ENCODE assay signal across 8 mouse cellular contexts in the genomic region with DNA sequence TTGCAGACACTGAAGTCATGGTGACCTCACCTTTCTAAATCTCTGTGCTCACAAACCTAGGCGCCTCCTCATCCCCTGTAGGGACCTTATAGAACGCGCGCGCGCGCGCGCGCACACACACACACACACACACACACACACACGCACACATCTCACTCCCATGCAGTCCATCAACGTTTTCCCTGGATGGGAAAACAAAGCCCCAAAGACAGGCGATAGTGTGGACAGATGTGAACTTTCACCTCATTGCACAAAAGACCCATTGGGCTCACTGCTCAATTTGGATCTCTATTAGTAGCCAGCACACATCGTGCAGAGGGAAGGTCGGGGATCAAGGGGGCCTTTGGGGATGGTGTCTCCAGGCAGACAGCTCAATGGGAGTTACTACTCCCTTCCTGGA. TPM values are rescaled to one million over a fixed set of nuclear protein-coding genes. Genes with fewer than 3 reads are reported as not detected.
A peak's percentile ranks its signal among the peaks of the same experiment; 100 is the strongest.
DNase-seq lines count a peak whose midpoint lies in the region; ATAC-seq and TF ChIP-seq lines count a peak whose summit lies in the region.

No protein-coding gene starts in this region.

- no peak for ATAC-seq in lung, embryonic 14.5 days (ENCODE audit: insufficient read depth)
- ATAC-seq in forebrain, embryonic 16.5 days, result no peak
- ATAC-seq in liver, embryonic 13.5 days (ENCODE audit: low read depth), result no peak

- no peaks in the 10 kb centered on the region for H3K9me3 ChIP-seq in lung, embryonic 14.5 days (ENCODE audit: low read depth, low read length)
- H3K9me3 ChIP-seq in forebrain, embryonic 16.5 days (ENCODE audit: control insufficient read depth, low read length), result no peaks in the 10 kb centered on the region
- no peaks in the 10 kb centered on the region for H3K9me3 ChIP-seq in liver, embryonic 13.5 days (replicated peaks)

- H3K9ac ChIP-seq in lung, embryonic 14.5 days, result peak overlapping the region; percentile 59
- H3K9ac ChIP-seq in forebrain, embryonic 16.5 days (replicated peaks; ENCODE audit: low read depth, low read length), result peak overlapping the region; percentile 88
- H3K9ac ChIP-seq in liver, embryonic 13.5 days, result no peak overlapping the region

- no peak for TF ChIP-seq CTCF in lung, embryonic 14.5 days (IDR thresholded peaks at IDR 0.05; ENCODE audit: low read depth)
- TF ChIP-seq CTCF in small intestine, adult 2 months (IDR thresholded peaks at IDR 0.05; ENCODE audit: extremely low read depth, insufficient read length, insufficient replicate concordance, low read depth, low read length), result no peak
- no peak for TF ChIP-seq CTCF in thymus, adult 2 months (IDR thresholded peaks at IDR 0.05; ENCODE audit: borderline replicate concordance, control insufficient read depth, extremely low read depth, insufficient read depth, low read length, poor library complexity)

- DNase-seq in lung, embryonic 14.5 days, result no peak
- no peak for DNase-seq in lung, postnatal 25 days (ENCODE audit: low spot score)
- DNase-seq in liver, embryonic 13.5 days, result no peak
- no peak for DNase-seq in urinary bladder, postnatal 10 days (ENCODE audit: low spot score)
- no peak for DNase-seq in thymus, adult 2 months
- DNase-seq in left cerebral cortex, adult 18-20 months (ENCODE audit: low spot score in 2 of 2), result no peak

- TF ChIP-seq POLR2A in small intestine, adult 2 months (IDR thresholded peaks at IDR 0.05; ENCODE audit: low read depth, low read length), result no peak
- TF ChIP-seq POLR2A in thymus, adult 2 months (IDR thresholded peaks at IDR 0.05; ENCODE audit: control insufficient read depth, extremely low read depth, insufficient read depth, low read length, poor library complexity), result no peak

- H3K4me3 ChIP-seq in lung, embryonic 14.5 days (ENCODE audit: low read depth, low read length), result peak overlapping the region; percentile 52
- peak overlapping the region; percentile 60 for H3K4me3 ChIP-seq in forebrain, embryonic 16.5 days (replicated peaks; ENCODE audit: low read length)
- H3K4me3 ChIP-seq in liver, embryonic 13.5 days (replicated peaks), result peak overlapping the region; percentile 46; the same call in 1 of the 2 replicates
- no peak overlapping the region; the same call in 1 of the 2 replicates for H3K4me3 ChIP-seq in small intestine, adult 2 months (ENCODE audit: low read depth, low read length)
- H3K4me3 ChIP-seq in thymus, adult 2 months (ENCODE audit: control insufficient read depth, insufficient read depth, low read length), result no peak overlapping the region

- H3K27ac ChIP-seq in lung, embryonic 14.5 days (ENCODE audit: low read depth), result no peak overlapping the region
- peak overlapping the region; percentile 97 for H3K27ac ChIP-seq in forebrain, embryonic 16.5 days (ENCODE audit: low read length)
- no peak overlapping the region for H3K27ac ChIP-seq in liver, embryonic 13.5 days
- peak overlapping the region; percentile 33; the same call in 1 of the 2 replicates for H3K27ac ChIP-seq in small intestine, adult 2 months (ENCODE audit: insufficient read depth, low read depth, low read length)
- H3K27ac ChIP-seq in thymus, adult 2 months (ENCODE audit: control insufficient read depth, insufficient read depth, low read length), result no peak overlapping the region

- no peaks in the 10 kb centered on the region for H3K27me3 ChIP-seq in lung, embryonic 14.5 days (ENCODE audit: insufficient read depth, low read length)
- no peaks in the 10 kb centered on the region for H3K27me3 ChIP-seq in forebrain, embryonic 16.5 days (replicated peaks; ENCODE audit: control insufficient read depth, insufficient read depth, low read length)
- peaks cover 45% of the 10 kb centered on the region for H3K27me3 ChIP-seq in liver, embryonic 13.5 days
- H3K27me3 ChIP-seq in small intestine, adult 2 months (ENCODE audit: control insufficient read depth, insufficient read depth, low read length), result peaks cover 7% of the 10 kb centered on the region; the same call in 1 of the 2 replicates
- peaks cover 4% of the 10 kb centered on the region; the same call in 1 of the 2 replicates for H3K27me3 ChIP-seq in thymus, adult 2 months (ENCODE audit: control insufficient read depth, insufficient read depth, low read length)

- peak overlapping the region; percentile 97 for H3K4me2 ChIP-seq in lung, embryonic 14.5 days
- H3K4me2 ChIP-seq in forebrain, embryonic 16.5 days (ENCODE audit: low read length), result peak overlapping the region; percentile 81
- peak overlapping the region; percentile 67 for H3K4me2 ChIP-seq in liver, embryonic 13.5 days

- 4% methylated on average over 15 of the region's 15 CpGs for WGBS in lung, embryonic 14.5 days
- 3% methylated on average over 15 of the region's 15 CpGs for WGBS in forebrain, embryonic 16.5 days
- 9% methylated on average over 15 of the region's 15 CpGs for WGBS in liver, embryonic 13.5 days (ENCODE audit: insufficient replicate concordance)
- 26% methylated on average over 15 of the region's 15 CpGs for WGBS in small intestine, adult 2 months
- 50% methylated on average over 15 of the region's 15 CpGs for WGBS in thymus, adult 2 months

- H3K4me1 ChIP-seq in lung, embryonic 14.5 days (ENCODE audit: insufficient read depth), result peaks cover 17% of the 10 kb centered on the region
- peaks cover 34% of the 10 kb centered on the region for H3K4me1 ChIP-seq in forebrain, embryonic 16.5 days (replicated peaks; ENCODE audit: control insufficient read depth, insufficient read depth, low read length)
- no peaks in the 10 kb centered on the region for H3K4me1 ChIP-seq in liver, embryonic 13.5 days (replicated peaks)
- peaks cover 15% of the 10 kb centered on the region; the same call in 1 of the 2 replicates for H3K4me1 ChIP-seq in small intestine, adult 2 months (ENCODE audit: control insufficient read depth, insufficient read depth, insufficient read length, low read length)
- no peaks in the 10 kb centered on the region; the same call in 1 of the 2 replicates for H3K4me1 ChIP-seq in thymus, adult 2 months (replicated peaks; ENCODE audit: control insufficient read depth, insufficient read depth, low read length)

- H3K36me3 ChIP-seq in lung, embryonic 14.5 days (ENCODE audit: insufficient read depth), result no peaks in the 10 kb centered on the region
- no peaks in the 10 kb centered on the region for H3K36me3 ChIP-seq in forebrain, embryonic 16.5 days (ENCODE audit: control insufficient read depth, insufficient read depth)
- H3K36me3 ChIP-seq in liver, embryonic 13.5 days, result no peaks in the 10 kb centered on the region
- no peaks in the 10 kb centered on the region for H3K36me3 ChIP-seq in small intestine, adult 2 months (ENCODE audit: control insufficient read depth, insufficient read depth, low read length)
- no peaks in the 10 kb centered on the region for H3K36me3 ChIP-seq in thymus, adult 2 months (ENCODE audit: control insufficient read depth, insufficient read depth, low read length)

RNA-seq across cellular contexts. Expression of a gene that starts 25.6 kb away (rescaled TPM):
- 40.3 and 49.4 TPM in 2 replicates for polyA plus RNA-seq in lung, embryonic 14.5 days (2014; fragmentation: Nextera tagmentation; extraction: Ambion mirVana)
- 53.4 and 62.5 TPM in 2 replicates for polyA plus RNA-seq in forebrain, embryonic 16.5 days (2015; fragmentation: Nextera tagmentation; extraction: Ambion mirVana)
- 4.2 and 4.5 TPM in 2 replicates for polyA plus RNA-seq in liver, embryonic 13.5 days (2015; fragmentation: Nextera tagmentation; extraction: Ambion mirVana)
- polyA plus RNA-seq in small intestine, adult 2 months (2012; rRNA removed), result 8.7 and 12.3 TPM in 2 replicates
- 6.7 and 7.2 TPM in 2 replicates for polyA plus RNA-seq in thymus, adult 2 months (2012; rRNA removed)
- 10 to 100 TPM; 19.5 to 20.5 TPM for total RNA-seq in left cerebral cortex, adult 18-20 months (2021)

Comparison
In these comparisons a context has a peak if more than half of its experiments do, and no peak if none do; other contexts are left out.
1. H3K27ac ChIP-seq: peak in forebrain, embryonic 16.5 days (single experiment) and small intestine, adult 2 months (single experiment); none in lung, embryonic 14.5 days (single experiment), liver, embryonic 13.5 days (single experiment) and thymus, adult 2 months (single experiment).
2. H3K4me3 ChIP-seq: peak in lung, embryonic 14.5 days (single experiment), forebrain, embryonic 16.5 days (single experiment) and liver, embryonic 13.5 days (single experiment); none in small intestine, adult 2 months (single experiment) and thymus, adult 2 months (single experiment).
3. Peak in every context shown above with its lines, with median percentiles within 50 percentile points of each other: H3K4me2 ChIP-seq.